Mouse (Mus musculus) granulocyte monocyte progenitor cell, adult 5-6 weeks (primary cell): ENCODE data around the gene Gm9817. TPM values are rescaled to one million over a fixed set of nuclear protein-coding genes. Genes with fewer than 3 reads are reported as not detected.

Experiments used
- ATAC-seq: replicated peaks from 2 replicates; pipeline ENCODE4 v1.8.0; 2016; ENCODE audit warnings: mild to moderate bottlenecking, moderate TSS enrichment, inconsistent platforms; ENCODE audit not compliant: poor library complexity, severe bottlenecking
- total RNA-seq, 2 experiments: library from RNA; stranded (forward) in 1 of 2; stranded (reverse) in 1 of 2; fragments of 200-712, 200-1000 nt in 1 of 2; fragments of >200 nt in 1 of 2; fragmentation: Nextera tagmentation in 1 of 2; gene quantifications; 2 replicates each; pipeline ENCODE4 v1.2.3; 2014 to 2017

Gm9817 gene
- total RNA-seq, 2 experiments from 2014 or later, result not detected

DNA sequence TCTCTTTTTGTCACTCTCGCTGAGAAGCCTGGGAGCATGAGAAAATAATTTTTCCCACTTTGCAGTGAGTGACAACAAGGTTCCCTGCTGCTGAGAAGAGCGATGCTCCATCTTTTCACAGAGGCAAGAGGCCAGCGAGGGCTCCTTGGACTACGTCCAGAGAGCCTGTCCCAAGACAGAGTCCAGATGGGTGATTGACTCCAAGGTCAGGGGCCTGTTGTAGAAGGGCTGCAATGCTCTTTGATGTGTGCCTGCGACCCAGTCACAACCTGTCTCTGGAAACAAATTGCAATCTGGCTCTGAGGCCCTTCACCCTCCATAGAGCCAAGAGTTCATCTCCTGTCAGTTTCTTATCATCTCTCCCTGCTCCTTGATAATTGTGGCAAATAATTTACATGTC, 5.2 kb downstream of the Gm9817 start:
- ATAC-seq, result no peak

DNA sequence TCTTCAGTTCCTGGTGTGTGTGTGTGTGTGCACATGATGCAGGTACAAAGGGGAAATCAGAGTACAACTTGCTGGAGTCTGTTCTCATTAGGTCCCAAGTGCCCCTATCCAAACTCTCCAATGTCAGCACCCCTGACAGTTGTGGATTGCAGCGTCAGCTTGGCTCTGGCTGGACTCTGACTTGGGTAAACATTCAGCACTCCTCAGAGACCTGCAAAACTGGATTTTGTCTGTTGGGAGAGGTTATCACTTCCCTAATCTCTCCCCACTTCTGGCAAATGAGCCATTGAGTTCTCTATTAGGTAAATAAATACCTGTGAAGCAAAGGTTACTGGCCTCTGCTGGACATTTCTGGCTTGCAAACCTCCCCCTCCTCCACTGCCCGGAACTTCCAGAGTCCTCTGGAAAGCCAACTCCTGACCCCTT, 10.3 kb downstream of the Gm9817 start:
- peak; percentile 35 for ATAC-seq

DNA sequence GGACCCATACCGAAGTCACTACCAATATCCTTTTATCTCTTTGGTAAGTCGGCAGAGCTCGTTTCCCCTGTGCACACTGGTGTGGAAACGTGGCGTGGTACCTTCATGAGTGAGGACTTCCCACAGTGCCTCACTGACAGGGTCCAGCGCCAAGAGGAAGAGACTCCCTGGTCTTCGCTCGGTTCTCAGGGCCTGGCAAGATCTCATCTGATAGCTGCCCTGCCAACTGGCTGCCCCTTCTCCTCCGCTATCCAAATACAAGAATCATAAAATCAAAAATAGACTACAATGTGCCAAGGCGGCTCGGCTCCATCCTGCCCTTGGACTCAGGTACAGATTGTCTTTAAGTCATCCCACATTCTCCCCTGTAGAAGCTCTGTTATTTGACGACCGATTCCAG, 11.4 kb downstream of the Gm9817 start:
- ATAC-seq, result no peak

DNA sequence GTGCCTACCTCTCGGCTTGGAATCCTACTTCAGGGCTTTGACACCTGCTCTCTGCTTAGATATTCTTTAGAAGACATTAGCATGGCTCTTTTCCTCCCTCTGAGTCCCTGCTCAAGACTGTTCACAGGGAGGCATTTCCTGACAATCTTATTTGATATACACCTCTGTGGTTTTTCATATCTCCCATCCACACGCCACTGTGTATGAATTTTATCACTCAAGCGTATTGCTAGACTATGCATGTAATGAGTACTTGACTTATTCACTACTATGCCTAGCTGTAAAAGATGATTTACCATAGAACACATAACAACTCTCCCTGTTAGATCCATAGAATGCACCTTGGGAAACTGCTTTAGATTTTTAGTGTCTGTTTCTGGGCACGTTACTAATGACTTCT, 14.3 kb downstream of the Gm9817 start:
- ATAC-seq, result no peak

DNA sequence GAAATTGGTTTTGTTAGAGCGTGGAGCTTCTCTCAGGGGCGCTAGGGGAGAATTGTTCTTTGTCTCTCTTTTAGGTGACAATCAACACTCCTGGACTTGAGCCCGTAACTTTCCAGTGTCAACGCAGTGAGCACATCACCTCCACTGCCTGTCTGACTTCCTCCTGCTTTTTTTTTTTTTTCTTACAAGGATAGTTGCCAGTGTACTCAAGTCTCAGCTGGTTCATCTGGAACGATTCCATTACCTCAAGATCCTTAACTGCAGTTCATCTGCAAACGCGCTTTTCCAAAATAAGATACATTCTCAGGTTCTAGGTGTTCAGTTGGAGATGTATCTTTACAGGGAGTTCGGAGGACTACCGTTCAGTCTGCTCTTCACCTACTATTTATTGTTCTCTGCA, 16.5 kb downstream of the Gm9817 start:
- no peak for ATAC-seq

DNA sequence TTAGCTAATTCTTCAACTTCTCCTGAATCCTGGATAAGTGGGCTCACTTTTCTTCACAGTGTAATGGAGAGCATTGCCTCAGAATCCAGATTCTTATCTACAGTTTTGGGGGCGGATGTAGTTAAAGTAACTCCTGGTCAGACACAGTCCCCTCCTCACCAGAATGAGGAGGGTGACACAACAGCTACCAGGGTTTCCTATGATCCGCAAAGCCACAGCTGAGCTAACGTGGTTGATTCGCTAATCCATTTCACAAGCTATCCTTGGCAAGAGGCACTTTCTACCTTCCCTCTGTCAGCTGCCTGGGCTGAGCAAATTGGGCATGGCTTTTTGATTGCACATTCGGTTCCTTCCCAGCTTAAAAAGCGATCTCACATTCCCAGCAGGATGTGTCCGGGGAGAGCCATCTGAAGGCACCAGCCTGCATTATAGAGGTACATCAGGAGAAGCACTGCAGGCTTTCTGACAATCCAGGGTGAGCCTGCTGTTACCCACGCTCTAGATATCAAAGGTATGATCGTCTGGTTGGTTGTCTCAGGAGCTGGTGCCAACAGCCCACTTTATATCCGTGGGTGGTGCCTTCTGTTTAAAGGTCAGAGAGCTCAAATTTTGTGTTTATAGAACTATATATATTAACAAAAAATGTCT, 21.2 kb downstream of the Gm9817 start:
- peak; percentile 98 for ATAC-seq

DNA sequence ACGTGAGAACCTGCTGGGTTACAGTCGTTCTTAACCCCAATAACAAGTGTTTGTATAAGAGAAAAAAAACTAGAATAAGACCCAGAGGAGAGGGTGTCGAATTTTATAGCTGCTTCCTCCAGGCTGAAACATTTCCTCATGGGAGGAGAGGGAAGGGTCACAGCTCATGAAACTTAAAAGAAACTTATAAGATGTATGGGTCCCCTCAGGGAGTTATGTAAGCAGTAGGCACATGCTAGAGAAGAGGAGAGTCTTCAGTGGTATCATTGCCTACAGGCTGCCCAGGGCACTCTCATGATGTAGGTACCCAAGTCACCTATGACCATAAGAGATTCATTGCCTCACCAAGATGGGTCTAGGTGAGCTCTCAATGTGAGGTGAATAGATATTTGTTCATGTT, 28.0 kb downstream of the Gm9817 start:
- ATAC-seq, result no peak

DNA sequence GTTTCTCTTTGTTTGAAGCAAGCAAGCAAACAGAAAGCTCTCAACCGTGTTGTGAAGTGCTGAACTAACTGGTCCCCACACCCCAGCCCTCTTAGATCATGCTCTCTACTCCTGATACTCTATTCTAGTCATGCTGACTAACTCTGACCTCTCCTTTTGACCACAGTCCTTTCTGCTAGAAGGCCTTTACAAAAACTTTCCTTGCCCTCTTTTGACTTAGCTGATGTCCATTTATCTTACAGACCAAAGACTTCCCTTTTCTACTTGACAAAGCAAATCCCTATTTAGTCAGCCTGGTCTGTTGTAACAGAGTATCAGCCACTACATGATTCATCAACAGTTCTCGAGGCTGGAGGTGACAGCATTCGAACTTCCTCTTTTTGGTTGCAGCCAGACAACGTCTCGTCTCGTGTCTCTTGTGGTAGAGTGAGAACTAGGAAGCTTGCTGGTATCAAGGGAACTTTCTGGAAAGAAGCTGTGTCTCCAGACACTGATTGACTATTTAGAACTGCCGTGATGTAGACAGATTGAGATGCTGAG, 30.4 kb downstream of the Gm9817 start:
- ATAC-seq, result peak; percentile 97

DNA sequence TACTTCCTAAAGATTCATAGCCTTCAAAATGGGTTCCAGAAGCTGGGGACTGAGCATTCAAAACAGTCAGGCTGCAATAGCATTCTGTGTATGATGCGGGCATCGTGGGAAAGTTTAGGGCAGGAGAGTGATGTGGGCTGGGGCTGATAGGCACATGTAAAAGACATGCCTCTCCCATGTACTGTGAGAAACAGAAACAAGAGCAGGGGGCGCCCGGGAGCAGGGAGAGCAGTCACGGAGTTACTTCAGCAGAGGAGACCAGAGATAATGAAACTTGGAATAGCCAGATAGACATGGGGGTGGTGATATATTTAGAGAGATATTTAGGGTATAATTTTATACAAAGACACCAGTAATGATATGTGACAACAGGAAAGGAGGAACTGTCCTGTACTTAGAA, 39.9 kb downstream of the Gm9817 start:
- ATAC-seq, result no peak

DNA sequence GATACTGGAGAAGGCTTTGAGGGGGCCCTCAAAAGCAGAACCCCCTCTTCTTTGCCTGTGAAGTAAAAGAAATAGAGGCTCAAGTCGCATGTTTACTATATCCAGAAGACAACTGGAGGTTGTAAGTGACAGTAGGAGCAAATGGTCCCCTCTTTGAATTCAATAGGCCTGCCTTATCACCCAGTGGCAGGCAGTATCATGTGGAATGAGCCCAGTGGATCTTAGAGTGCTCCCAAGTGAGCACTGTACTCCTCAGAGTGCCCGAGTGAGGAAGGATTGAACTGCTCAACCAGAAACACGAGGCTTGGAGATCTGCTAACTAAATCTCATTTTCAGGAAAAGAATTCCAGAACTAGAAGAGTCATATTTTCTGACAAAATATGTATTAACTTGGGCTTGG, 40.3 kb downstream of the Gm9817 start:
- ATAC-seq, result no peak

Other genes with a start within 250 kb of the Gm9817 start
- gene Dtnbp1, start 76.5 kb upstream of the Gm9817 start, total RNA-seq (2014; fragmentation: Nextera tagmentation), result 96.7 and 119 TPM in 2 replicates
- 78.5 and 90.6 TPM in 2 replicates for gene Dtnbp1, start 76.5 kb upstream of the Gm9817 start, total RNA-seq (2017)